Mouse (Mus musculus) right cerebral cortex, postnatal 14 days (tissue): ENCODE measurements around the gene Gm7682.
"Not testable (repeated sequence)": the region's sequence is repeated elsewhere in the genome, so short reads cannot be mapped to it uniquely, and the experiment has no call there.

Experiments
- DNase-seq: peaks from one replicate; pipeline ENCODE4 v3.0.0; 2022

Gm7682 gene

DNA sequence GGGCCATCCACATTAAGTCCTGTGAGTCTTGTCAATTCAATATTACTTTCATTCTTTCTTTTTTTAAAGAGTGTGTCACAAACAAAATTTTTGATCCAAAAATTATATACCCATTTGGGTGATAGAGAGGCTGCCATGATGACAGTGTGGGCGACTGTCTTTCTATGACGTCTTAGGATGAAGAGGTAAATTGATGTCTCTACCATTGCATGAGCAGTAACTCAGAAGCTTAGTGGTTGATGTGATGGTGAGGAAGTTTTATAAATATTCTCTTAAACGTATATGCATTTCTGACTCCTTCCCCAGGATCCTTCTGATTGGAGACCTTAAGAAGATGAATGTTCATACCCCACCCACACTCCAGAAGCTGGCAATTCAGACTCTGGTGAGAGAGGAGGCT is at the start of gene Gm7682:
TSS of gene Gm7682 (plus strand) at position 301 of the 400 bp plus-strand sequence.
- DNase-seq: not testable (repeated sequence)
